Mouse (Mus musculus): ENCODE measurements around the gene Cdhr4. TPM values are rescaled to one million over a fixed set of nuclear protein-coding genes. Genes with fewer than 3 reads are reported as not detected.
"Not testable (repeated sequence)": the region's sequence is repeated elsewhere in the genome, so short reads cannot be mapped to it uniquely, and the experiment has no call there.

Gene Cdhr4
- total RNA-seq, 2 experiments from 2014 or later, result 4.0 TPM

DNA sequence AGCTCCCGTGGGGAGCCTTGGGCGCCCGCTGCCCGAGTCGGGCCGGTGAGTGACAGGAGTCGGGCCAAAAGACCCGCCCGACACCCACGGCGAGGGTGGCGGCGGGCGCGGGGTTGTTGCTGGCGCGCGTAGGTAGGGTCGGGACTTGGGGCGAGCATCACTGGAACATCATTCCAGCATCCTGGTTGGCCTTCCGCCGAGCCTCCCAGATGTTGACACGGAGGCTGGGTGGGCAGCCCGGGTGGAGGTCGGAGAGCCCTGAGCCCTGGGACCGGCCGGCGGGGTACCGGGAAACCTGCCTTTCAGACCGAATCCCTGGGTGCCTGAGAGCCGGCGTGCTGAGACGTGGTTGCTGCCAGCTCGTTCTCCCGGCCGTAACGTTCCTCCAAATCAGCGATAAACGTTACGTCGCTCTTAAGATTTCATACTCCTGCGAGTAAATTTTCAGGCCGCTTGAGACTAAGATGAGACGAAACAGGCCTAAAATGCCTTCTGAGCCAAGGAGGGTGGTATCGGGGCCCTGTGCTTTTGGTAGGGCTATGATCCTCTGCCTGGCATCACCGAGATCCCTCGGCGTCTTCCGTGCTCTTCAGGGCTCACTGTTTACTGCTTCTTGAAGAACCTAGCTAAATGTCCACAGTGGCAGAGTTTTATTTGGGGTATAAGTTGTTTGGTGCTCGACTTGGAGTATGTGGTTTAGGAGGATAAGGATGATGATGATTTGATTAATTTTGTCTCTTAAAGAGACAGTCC lies 10.7 kb downstream of the Cdhr4 start:
- no peak for DNase-seq (ENCODE audit: low spot score in 2 of 2)

DNA sequence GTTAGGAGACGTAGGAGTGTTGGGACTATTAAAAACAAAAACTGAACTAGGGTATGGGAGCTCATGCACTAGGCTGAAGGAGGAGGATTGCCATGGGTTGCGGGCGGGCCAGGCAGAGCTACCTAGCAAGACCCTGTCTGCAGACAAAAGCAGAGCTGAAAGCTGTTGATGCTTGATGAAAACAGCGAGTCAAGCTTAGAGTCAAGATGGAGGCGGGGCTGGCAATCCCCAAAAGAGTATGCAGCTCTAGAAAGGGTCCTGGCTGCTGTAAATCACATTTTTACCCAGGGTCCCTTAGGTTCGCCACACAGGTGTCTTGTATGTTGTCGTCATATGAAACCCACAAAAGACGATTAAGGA lies 11.2 kb downstream of the Cdhr4 start:
- peak in 1 of 2 experiments; percentile 17 for DNase-seq (ENCODE audit: low spot score in 2 of 2)

DNA sequence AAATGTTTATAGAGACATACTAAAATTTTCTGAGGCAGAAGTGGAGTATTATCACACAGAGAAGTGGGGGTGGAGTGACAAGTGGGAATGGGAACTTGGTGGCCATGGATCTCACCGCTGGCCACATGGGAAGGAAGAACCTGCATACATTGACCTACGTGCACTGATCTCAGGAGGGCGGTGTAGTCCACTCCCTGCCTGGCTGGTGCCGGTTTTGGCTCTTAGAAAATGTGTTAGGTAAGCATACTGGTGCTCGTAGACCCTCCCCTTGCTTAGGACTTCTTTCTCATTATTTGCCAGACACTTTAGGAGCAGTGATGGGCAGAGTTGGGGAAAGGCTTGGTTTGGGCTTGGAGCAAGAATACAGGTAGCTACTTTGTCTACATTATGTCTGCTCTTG lies 15.7 kb downstream of the Cdhr4 start:
- no peak for DNase-seq (ENCODE audit: low spot score in 2 of 2)

DNA sequence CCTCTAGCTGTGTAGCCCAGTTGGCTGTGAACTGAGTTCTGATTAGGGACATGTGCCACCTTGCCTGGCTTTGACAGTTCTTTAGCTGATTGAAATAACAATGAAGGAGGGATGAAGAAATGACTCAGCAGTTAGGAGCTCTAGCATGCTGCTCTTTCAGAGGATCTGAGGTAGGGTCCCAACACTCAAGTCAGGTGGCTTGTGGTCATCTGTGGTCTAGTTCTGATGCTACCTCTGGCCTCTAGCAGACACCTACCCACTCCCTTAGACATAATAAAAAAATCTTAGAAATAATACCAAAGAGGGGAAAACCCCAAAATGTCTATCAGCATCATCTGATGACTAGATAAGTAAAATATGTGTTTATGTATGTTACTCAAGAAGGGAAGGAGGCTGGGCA lies 18.1 kb downstream of the Cdhr4 start:
- no peak for DNase-seq (ENCODE audit: low spot score in 2 of 2)

DNA sequence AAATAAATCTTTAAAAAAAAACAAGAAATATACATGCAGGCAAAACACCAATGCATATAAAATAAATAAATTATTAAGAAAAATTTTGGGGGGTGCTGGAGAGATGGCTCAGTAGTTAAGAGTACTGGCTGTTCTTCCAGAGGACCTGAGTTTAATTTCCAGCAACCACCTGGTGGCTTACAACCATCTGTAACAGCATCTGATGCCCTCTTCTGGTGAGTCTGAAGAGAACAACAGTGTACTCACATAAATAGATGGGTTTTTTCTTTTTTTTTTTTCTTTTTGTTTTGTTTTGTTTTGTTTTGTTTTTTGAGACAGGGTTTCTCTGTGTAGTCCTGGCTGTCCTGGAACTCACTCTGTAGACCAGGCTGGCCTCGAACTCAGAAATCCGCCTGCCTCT lies 21.3 kb downstream of the Cdhr4 start:
- not testable (repeated sequence) for DNase-seq (ENCODE audit: low spot score in 2 of 2)

DNA sequence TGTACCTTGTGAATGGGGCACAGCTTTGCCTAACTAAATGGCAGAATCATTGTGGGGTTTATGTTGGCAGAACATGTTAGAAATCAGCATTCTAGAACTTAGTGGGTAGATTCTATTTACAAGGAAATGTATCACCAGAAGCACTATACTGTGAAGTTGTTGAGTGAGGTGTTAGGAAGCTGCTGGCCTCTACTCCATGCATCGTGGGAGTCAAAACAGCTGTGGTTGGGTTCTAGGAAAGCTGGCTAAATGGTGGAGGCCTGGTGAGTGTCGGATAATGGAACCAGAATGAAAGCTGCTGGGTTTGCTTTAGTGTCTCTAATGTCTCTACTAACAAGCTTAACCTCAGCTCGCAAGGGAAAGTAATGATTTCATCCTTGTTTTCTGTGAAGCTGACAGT lies 24.8 kb downstream of the Cdhr4 start:
- DNase-seq (ENCODE audit: low spot score in 2 of 2), result no peak

DNA sequence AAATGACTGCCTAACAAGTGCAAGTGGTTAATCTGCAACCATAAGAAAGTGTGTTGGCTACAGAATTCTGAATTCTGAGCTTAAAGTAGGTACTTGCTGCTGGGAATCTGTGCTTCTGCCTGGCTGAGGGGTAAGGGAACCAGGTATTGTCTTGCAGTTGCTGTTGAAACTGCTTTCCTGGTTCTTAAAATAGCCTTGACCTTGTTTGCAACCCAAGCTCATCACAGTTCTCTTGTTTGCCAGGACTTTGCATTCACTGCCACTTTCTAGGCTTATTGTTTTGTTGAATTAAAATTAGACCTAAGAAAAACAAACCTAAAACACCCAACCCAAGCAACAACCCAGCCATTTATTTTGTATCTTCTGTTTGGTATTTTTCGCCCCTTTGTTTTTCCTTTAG lies 28.4 kb downstream of the Cdhr4 start:
- DNase-seq (ENCODE audit: low spot score in 2 of 2), result no peak

DNA sequence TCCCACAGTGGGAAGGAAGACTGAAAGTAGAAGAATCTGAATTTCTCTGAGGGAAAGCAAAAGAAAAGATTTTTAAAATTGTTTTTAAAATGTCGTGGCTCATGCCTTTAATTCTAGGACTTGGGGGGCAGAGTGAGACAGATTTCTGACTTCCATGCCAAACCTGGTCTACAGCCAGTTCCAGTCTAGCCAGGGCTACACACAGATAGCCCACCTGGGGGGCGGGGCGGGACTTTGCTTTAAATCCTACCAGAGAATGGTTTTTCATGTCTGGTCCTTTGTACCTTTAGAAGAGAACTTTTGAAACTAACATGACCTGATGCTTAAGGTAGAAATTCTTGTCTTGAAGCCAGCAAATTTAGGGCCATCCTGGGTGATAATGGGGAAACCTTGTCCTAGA lies 30.9 kb downstream of the Cdhr4 start:
- no peak for DNase-seq (ENCODE audit: low spot score in 2 of 2)

DNA sequence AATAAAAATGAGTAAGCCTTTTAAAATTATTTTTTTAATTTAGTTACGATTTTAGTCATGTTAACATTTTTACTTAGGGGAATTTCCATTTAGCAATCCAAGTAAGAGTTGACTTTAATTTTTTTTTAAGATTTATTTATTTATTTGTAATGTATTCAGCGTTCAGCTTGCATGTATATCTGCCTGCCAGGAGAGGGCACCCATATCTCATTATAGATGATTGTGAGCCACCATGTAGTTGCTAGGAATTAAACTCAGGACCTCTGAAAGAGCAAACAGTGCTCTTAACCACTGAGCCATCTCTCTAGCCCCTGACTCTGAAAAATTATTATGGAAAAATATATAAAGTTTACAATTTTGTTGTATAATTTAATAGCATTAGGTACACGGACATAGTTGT lies 34.3 kb downstream of the Cdhr4 start:
- no peak for DNase-seq (ENCODE audit: low spot score in 2 of 2)

DNA sequence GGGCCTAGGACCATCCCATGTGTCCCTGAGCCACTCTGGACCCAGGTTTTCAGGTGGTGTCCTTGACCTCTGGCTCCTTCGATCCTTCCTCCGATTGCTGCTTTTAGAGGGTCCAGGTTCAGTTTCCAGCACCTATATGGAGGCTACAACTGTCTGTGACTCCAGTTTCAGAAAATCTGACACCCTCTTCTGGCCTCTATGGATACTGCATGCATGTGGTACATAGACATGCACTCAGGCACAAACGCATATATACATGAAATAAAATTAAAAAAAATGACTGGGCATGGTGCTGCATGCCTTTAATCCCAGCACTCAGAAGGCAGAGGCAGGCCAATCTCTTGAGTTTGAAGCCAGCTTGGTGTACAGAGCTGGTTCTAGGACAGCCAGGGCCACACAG lies 35.6 kb downstream of the Cdhr4 start:
- DNase-seq (ENCODE audit: low spot score in 2 of 2), result no peak

DNA sequence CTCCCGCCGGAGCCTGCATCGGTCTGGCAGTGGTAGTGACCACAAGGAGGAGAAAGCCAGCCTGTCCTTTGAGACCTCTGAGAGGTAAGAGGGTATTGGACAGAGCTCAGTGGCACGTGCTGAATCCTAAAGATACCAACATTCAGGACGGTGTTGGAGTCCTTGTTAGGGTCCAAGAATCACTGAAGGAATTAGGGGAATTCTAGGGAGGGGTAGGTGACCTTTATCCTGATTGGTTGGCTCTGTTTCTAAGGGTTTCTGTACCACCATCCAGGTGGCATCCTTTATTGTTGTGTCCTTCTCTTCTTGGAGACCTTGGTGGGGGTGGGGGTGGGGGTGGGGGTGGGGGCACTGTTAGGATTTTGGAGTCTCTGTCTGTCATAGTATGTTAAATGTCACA lies 39.8 kb downstream of the Cdhr4 start:
- no peak for DNase-seq (ENCODE audit: low spot score in 2 of 2)

DNA sequence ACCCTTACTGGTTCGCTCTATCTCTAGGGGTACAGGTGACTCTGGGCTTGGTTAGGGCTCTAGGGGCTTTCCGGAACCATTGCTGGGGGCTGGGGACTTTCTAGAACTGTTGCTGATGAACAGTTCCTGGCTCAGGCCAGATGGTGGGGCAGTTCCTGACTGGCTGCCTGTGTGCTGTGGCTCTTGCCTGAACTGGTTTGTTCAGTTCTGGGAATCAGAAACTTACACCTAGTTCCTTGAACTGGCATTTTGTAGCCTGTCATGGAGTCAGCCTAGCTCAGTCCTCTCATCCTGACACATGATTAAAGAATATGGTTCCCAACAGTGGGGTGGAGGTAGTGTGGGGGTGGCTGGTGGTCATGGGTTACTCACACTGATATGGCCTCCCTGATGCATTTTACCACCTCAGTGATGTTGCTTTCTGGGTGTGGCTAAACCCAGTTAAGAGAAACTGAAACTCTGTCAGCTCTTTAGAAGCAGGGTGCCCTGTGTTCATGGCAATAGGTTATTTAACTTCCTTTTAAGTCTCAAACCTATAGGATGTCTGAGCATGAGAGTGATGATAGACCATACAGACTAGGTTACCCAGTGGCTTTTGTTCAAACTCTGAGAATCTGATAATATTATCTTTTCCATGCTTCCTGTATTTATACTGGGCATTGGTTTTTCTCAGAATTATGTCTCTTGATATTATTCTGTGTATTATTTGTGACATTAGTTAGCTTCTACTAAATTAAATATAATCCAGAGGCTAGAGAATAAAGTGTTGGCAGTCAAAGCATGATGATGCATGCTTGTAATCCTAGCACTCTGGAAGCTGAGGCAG lies 43.2 kb downstream of the Cdhr4 start:
- DNase-seq (ENCODE audit: low spot score in 2 of 2), result no peak

DNA sequence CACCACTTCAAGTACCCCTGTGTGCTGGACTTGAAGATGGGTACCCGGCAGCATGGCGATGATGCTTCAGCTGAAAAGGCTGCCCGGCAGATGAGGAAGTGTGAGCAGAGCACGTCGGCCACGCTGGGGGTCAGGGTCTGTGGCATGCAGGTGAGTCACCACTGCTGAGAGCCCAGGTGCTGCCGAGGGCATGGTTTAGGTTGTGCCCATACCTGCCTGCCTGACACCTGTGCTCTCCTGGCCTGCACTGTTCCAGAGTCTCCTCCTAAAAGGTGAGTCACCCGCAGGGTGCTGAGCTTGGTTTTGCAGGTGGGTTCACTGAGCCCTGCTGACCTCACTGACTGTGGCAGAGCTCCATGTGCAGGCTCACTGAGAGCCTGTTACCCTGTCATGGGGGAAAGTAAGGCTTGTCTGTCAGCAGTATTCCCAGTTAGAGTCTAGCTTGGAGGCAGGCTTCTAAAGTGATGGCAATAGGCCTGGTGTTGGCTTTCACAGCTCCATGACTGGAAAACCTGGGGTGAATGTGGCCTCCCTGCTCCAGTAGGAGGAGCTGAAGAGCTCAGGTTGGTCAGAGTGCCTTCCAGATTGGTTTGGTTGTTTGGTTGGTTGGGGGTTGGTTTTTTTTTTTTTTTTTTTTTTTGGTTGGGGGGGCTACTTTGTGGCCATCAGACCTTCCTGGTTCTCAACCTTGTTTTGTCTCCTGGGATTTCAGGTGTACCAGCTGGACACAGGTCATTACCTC lies 52.6 kb downstream of the Cdhr4 start:
- DNase-seq (ENCODE audit: low spot score in 2 of 2), result no peak

DNA sequence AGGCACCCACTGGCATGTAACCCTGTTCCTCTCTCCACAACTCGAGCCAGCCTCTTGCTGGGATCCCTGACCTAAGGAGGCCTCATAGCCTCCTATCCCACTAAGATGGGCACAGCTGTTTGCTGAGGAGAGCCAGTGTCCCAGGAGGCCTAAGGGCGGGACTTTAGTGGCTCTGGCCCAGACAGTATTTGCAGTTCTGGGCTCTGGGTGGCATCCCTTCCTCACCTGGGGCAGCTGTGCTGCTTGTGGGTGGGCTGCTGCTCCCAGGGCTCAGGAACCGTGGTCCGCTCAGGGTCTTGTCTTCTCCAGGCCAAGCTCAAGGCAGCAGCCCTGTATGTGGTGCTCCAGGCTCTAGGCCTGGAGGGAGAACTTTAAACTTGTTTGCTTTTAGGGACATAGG lies 54.3 kb downstream of the Cdhr4 start:
- no peak for DNase-seq (ENCODE audit: low spot score in 2 of 2)

DNA sequence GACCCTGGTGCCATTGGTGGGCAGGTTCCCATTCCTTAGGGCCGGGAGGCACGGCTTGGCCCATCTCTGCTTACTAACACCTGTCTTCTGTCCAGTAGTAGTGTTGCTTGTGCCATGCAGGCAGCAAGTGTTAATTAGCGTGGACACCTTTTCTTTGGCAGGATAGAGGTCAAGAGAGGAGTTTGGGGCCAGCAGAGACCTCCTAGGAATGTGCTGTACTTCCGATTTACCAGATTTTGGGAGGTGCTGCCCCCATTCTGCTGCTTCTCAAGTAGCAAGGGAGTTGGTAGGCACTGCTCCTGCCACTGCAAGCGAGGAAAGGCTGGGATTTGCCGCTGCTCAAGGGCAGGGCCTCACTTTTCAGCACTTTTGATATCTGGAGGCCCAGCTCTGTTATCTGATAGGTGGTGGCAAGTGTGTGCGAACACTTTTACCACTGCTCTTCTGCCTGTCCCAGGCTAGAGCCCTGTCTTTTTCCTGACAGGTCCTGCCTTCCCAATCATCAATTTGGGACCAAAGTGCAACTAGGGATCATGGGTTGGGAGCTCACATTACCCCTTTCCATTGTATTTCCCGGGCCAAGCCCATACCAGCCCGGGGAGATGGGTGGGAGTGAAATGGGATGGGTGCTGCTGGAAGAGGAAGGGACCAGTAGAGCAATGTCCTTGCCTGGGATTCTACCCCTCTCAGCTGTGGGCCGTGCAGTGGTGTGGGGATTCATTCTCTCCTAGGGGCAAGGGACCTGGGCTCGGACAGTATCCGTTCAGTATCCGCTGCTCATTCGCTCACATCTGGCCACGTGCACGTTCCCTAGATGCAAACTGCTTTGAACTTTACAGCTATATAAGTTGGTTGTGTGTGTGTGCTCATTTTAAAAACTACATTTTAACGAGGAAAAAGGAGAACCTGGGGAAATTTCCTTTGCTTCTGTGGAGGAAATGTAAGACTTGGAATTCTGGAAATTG lies 55.6 kb downstream of the Cdhr4 start:
- no peak for DNase-seq (ENCODE audit: low spot score in 2 of 2)

DNA sequence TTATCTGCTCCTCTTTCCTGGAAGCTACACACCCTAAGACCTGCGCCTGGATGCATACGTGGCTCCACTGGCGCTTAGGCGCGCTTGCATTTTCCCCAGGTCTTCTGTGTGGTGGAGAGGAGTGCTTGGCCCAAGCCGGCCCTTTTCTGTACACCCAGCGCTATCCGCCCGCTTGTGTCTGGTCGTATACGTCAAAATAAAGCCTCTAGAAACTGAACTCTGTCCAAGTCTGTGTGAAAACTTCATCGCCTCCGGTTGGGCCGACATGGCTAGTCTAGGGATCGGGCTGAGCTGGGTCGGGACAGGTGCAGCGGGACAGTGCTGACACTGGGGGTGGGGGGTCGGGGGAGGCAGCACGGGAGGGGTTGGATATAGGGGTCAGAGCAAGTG lies 56.3 kb downstream of the Cdhr4 start:
- DNase-seq (ENCODE audit: low spot score in 2 of 2), result no peak

DNA sequence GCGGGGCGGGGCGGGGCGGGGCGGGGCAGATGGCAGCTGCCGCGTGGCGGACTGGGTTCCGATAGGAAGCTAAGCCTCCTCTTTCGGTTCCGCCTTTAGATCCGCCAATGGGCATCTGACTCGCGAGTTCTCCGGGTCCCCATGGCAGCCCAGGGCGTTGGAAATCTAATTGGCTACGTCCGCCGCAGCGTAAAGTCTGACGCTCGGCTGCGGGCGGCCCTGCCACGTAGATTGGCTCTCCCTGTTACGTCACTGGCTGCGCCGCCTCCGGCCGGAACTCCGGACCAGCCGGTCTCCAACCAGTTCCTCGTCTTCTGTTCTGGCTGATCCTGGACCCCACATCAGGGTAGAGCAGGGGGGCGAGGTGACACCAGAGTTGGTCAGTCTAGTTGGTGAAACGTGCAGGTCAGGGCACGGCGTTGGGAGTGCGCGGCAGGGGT lies 56.7 kb downstream of the Cdhr4 start, which contains the start of gene Gmppb:
Gene Gmppb, plus strand, starts transcription at position 227 of the 440 bp plus-strand sequence.
- peak; percentile 94 to 98 for DNase-seq (ENCODE audit: low spot score in 2 of 2)
